Mouse (Mus musculus) layer of hippocampus, adult 9-10 months (tissue): ENCODE measurements around the gene Meaf6.

Experiments
- DNase-seq: peaks from one replicate; pipeline ENCODE4 v3.0.0; 2022; ENCODE audit warnings: low spot score

The Meaf6 gene

GRCm38 (mm10) chr4:125144627-125145026 is 59.7 kb downstream of the Meaf6 start:
- no peak for DNase-seq

- DNase-seq, result no peak
Observed at GRCm38 (mm10) chr4:125145213-125145612, 60.3 kb downstream of the Meaf6 start.

GRCm38 (mm10) chr4:125147970-125148369 is 63.0 kb downstream of the Meaf6 start:
- DNase-seq, result no peak

- DNase-seq, result no peak
Observed at GRCm38 (mm10) chr4:125149460-125149859, 64.5 kb downstream of the Meaf6 start.

GRCm38 (mm10) chr4:125152469-125152868 is 67.5 kb downstream of the Meaf6 start:
- no peak for DNase-seq

GRCm38 (mm10) chr4:125153659-125154241 is 68.8 kb downstream of the Meaf6 start:
- no peak for DNase-seq

GRCm38 (mm10) chr4:125155646-125156045 is 70.7 kb downstream of the Meaf6 start:
- DNase-seq, result no peak

GRCm38 (mm10) chr4:125157322-125157721 is 72.4 kb downstream of the Meaf6 start:
- DNase-seq, result no peak

GRCm38 (mm10) chr4:125158081-125158480 is 73.1 kb downstream of the Meaf6 start:
- DNase-seq, result no peak

GRCm38 (mm10) chr4:125158581-125159317 is 73.8 kb downstream of the Meaf6 start:
- no peak for DNase-seq

GRCm38 (mm10) chr4:125160320-125160950 is 75.5 kb downstream of the Meaf6 start:
- DNase-seq, result peak; percentile 83

GRCm38 (mm10) chr4:125160951-125161331 is 76.0 kb downstream of the Meaf6 start:
- DNase-seq, result no peak

- no peak for DNase-seq
Observed at GRCm38 (mm10) chr4:125161392-125161791, 76.5 kb downstream of the Meaf6 start.

GRCm38 (mm10) chr4:125162701-125163100 is 77.8 kb downstream of the Meaf6 start:
- no peak for DNase-seq
